In the genomic region with DNA sequence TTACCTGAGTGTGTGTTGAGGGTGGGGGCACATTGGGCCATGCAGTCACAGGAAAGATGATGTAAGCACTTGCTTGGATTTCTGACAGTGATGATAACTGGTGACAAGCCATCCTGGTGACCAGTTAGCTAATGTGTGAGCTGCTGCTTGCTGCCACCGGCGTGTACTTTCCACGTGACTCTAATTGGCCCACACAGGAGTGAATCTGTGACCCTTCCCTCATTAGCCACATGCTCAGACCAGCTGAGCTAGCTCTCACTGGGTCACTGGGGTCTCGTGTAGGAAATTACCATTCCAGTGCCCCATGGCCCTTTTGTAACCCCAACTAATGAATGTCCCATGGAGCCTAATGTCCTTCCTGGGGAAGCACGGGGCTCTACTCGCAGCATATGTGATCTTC, we compare ENCODE assay signal across 25 mouse cellular contexts. TPM values are rescaled to one million over a fixed set of nuclear protein-coding genes. Genes with fewer than 3 reads are reported as not detected.
DNase-seq lines count a peak whose midpoint lies in the region; ATAC-seq and TF ChIP-seq lines count a peak whose summit lies in the region.
"Had no signal": no experiment of that assay in that cellular context is flagged by ENCODE, and none has a peak within 500 bp of the region (broad histone marks: within the 10 kb centered on the region; RNA-seq: fewer than 3 reads in every experiment).

No protein-coding gene starts in this region.

- ATAC-seq in hindbrain, embryonic 13.5 days (ENCODE audit: low FRiP score): 0 out of 2 replicates have a peak, but pooled peaks have one; percentile 11
- ATAC-seq in midbrain, embryonic 16.5 days: peak; percentile 29; the same call in 1 of the 2 replicates
- ATAC-seq in kidney, embryonic 16.5 days (ENCODE audit: low FRiP score, low TSS enrichment): no peak
- ATAC-seq in stomach, postnatal 0 days (ENCODE audit: low FRiP score, low TSS enrichment): no peak
- ATAC-seq: CD4-positive, CD25-positive, alpha-beta regulatory T cell, adult 4 months; intestine, postnatal 0 days; lung, postnatal 0 days had no signal

- no peaks in the 10 kb centered on the region for H3K9me3 ChIP-seq in hindbrain, embryonic 13.5 days
- no peaks in the 10 kb centered on the region for H3K9me3 ChIP-seq in midbrain, embryonic 16.5 days (replicated peaks; ENCODE audit: control insufficient read depth, low read length, poor library complexity, severe bottlenecking)
- H3K9me3 ChIP-seq in kidney, embryonic 16.5 days (ENCODE audit: low read length): no peaks in the 10 kb centered on the region
- no peaks in the 10 kb centered on the region for H3K9me3 ChIP-seq in stomach, postnatal 0 days (ENCODE audit: control insufficient read depth, low read length)
- H3K9me3 ChIP-seq: embryonic facial prominence, embryonic 15.5 days; forebrain, embryonic 10.5 days; G1E; heart, embryonic 12.5 days; limb, embryonic 13.5 days had no signal

- peaks cover 18% of the 10 kb centered on the region for H3K36me3 ChIP-seq in hindbrain, embryonic 13.5 days
- H3K36me3 ChIP-seq in midbrain, embryonic 16.5 days (ENCODE audit: control insufficient read depth, insufficient read depth, low read length): peaks cover 5% of the 10 kb centered on the region
- 0 out of 2 replicates have a peak, but pooled peaks cover 4% of the 10 kb centered on the region for H3K36me3 ChIP-seq in kidney, embryonic 16.5 days (ENCODE audit: insufficient read depth, low read length)
- H3K36me3 ChIP-seq in stomach, postnatal 0 days (ENCODE audit: control insufficient read depth, insufficient read depth, low read length): no peaks in the 10 kb centered on the region

- 40% methylated on average over 6 of the region's 6 CpGs for WGBS in hindbrain, embryonic 13.5 days
- 41% methylated on average over 6 of the region's 6 CpGs for WGBS in midbrain, embryonic 16.5 days
- 51% methylated on average over 6 of the region's 6 CpGs for WGBS in kidney, embryonic 16.5 days
- 66% methylated on average over 6 of the region's 6 CpGs for WGBS in stomach, postnatal 0 days

- H3K4me3 ChIP-seq in hindbrain, embryonic 13.5 days: no peak overlapping the region
- no peak overlapping the region for H3K4me3 ChIP-seq in midbrain, embryonic 16.5 days (ENCODE audit: low read depth, low read length)
- H3K4me3 ChIP-seq in kidney, embryonic 16.5 days (ENCODE audit: low read length): no peak overlapping the region
- H3K4me3 ChIP-seq in stomach, postnatal 0 days (ENCODE audit: low read depth, low read length): no peak overlapping the region
- H3K4me3 ChIP-seq: embryonic facial prominence, embryonic 15.5 days; forebrain, embryonic 10.5 days; heart, embryonic 12.5 days; limb, embryonic 13.5 days; myocyte had no signal

- no peak for TF ChIP-seq POLR2A in brain, embryonic 14.5 days (IDR thresholded peaks at IDR 0.05; ENCODE audit: borderline replicate concordance, extremely low read depth, insufficient read depth, insufficient read length, poor library complexity, severe bottlenecking)

- H3K27me3 ChIP-seq in hindbrain, embryonic 13.5 days: no peaks in the 10 kb centered on the region
- H3K27me3 ChIP-seq in midbrain, embryonic 16.5 days (ENCODE audit: control insufficient read depth, insufficient read depth, low read depth, low read length): no peaks in the 10 kb centered on the region
- H3K27me3 ChIP-seq in kidney, embryonic 16.5 days (ENCODE audit: insufficient read depth, low read length): no peaks in the 10 kb centered on the region
- H3K27me3 ChIP-seq in stomach, postnatal 0 days (ENCODE audit: control insufficient read depth, insufficient read depth, low read length): no peaks in the 10 kb centered on the region
- H3K27me3 ChIP-seq: embryonic facial prominence, embryonic 15.5 days; heart, embryonic 12.5 days; limb, embryonic 13.5 days had no signal

- TF ChIP-seq CTCF in brain, embryonic 14.5 days (IDR thresholded peaks at IDR 0.05; ENCODE audit: borderline replicate concordance, extremely low read depth, insufficient read depth, insufficient read length): no peak
- no peak for TF ChIP-seq CTCF in stomach, postnatal 0 days (IDR thresholded peaks at IDR 0.05; ENCODE audit: low read depth)

- peak; percentile 17 for DNase-seq in embryo, embryonic 10 days (ENCODE audit: low spot score)
- DNase-seq in embryo, embryonic 9.5 days (ENCODE audit: extremely low spot score): no peak
- peak; percentile 62 for DNase-seq in brain, embryonic 14.5 days (ENCODE audit: low read depth)
- no peak for DNase-seq in adrenal gland, postnatal 25 days
- no peak for DNase-seq in stomach, postnatal 0 days (ENCODE audit: low spot score)
- DNase-seq: cerebellum, postnatal 10 days; heart, postnatal 36 days; kidney, postnatal 14 days; right cerebral cortex, postnatal 25 days; thymus, postnatal 36 days had no signal

- TF ChIP-seq EP300 in stomach, postnatal 0 days (optimal IDR thresholded peaks at IDR 0.05): no peak

- H3K9ac ChIP-seq in hindbrain, embryonic 13.5 days: no peak overlapping the region
- no peak overlapping the region for H3K9ac ChIP-seq in midbrain, embryonic 16.5 days (ENCODE audit: low read depth, low read length)
- no peak overlapping the region for H3K9ac ChIP-seq in kidney, embryonic 16.5 days (replicated peaks; ENCODE audit: low read length)
- no peak overlapping the region for H3K9ac ChIP-seq in stomach, postnatal 0 days (ENCODE audit: low read length)
- H3K9ac ChIP-seq: embryonic facial prominence, embryonic 15.5 days; heart, embryonic 12.5 days; limb, embryonic 13.5 days; liver, embryonic 14.5 days had no signal

- H3K27ac ChIP-seq in hindbrain, embryonic 13.5 days: peak overlapping the region; percentile 4; the same call in 1 of the 2 replicates
- H3K27ac ChIP-seq in midbrain, embryonic 16.5 days (ENCODE audit: low read length): no peak overlapping the region
- H3K27ac ChIP-seq in kidney, embryonic 16.5 days (ENCODE audit: low read length): no peak overlapping the region
- H3K27ac ChIP-seq in stomach, postnatal 0 days (replicated peaks): no peak overlapping the region
- H3K27ac ChIP-seq: embryonic facial prominence, embryonic 15.5 days; limb, embryonic 13.5 days; liver, embryonic 14.5 days had no signal

- H3K4me1 ChIP-seq in hindbrain, embryonic 13.5 days (replicated peaks): peaks cover 27% of the 10 kb centered on the region
- H3K4me1 ChIP-seq in midbrain, embryonic 16.5 days (ENCODE audit: control insufficient read depth, insufficient read depth, low read length): peaks cover 10% of the 10 kb centered on the region
- peaks cover 5% of the 10 kb centered on the region; the same call in 1 of the 2 replicates for H3K4me1 ChIP-seq in kidney, embryonic 16.5 days (ENCODE audit: insufficient read depth, low read length)
- no peaks in the 10 kb centered on the region for H3K4me1 ChIP-seq in stomach, postnatal 0 days (replicated peaks; ENCODE audit: control insufficient read depth, insufficient read depth)

- no peak overlapping the region for H3K4me2 ChIP-seq in hindbrain, embryonic 13.5 days
- H3K4me2 ChIP-seq in midbrain, embryonic 16.5 days (ENCODE audit: low read length): no peak overlapping the region
- H3K4me2 ChIP-seq in kidney, embryonic 16.5 days (replicated peaks; ENCODE audit: low read depth, low read length): no peak overlapping the region
- H3K4me2 ChIP-seq in stomach, postnatal 0 days (replicated peaks; ENCODE audit: low read depth): no peak overlapping the region
- H3K4me2 ChIP-seq: embryonic facial prominence, embryonic 15.5 days; heart, embryonic 12.5 days had no signal

RNA-seq across cellular contexts. Expression of gene Lsm11, which starts 19.3 kb away (rescaled TPM):
- polyA plus RNA-seq in brain, embryonic 14.5 days (2012; rRNA removed): 19.1 and 29.7 TPM in 2 replicates
- polyA plus RNA-seq in hindbrain, embryonic 13.5 days (2015; fragmentation: Nextera tagmentation; extraction: Ambion mirVana): 15.1 and 15.8 TPM in 2 replicates
- polyA plus RNA-seq in midbrain, embryonic 16.5 days (2015; fragmentation: Nextera tagmentation; extraction: Ambion mirVana): 25.1 and 26.3 TPM in 2 replicates
- 3.9 and 4.3 TPM in 2 replicates for polyA plus RNA-seq in kidney, embryonic 16.5 days (2015; fragmentation: Nextera tagmentation; extraction: Ambion mirVana)
- total RNA-seq in adrenal gland, postnatal 25 days (2021): 10.4 and 12.8 TPM in 2 replicates
- polyA plus RNA-seq in stomach, postnatal 0 days (2015; fragmentation: Nextera tagmentation; extraction: Ambion mirVana): 3.5 and 3.6 TPM in 2 replicates

RNA-seq across cellular contexts. Expression of gene Thg1l, which starts 29.9 kb away (rescaled TPM):
- polyA plus RNA-seq in brain, embryonic 14.5 days (2012; rRNA removed): 12.0 and 12.2 TPM in 2 replicates
- 10.4 and 12.0 TPM in 2 replicates for polyA plus RNA-seq in hindbrain, embryonic 13.5 days (2015; fragmentation: Nextera tagmentation; extraction: Ambion mirVana)
- 9.3 and 10.0 TPM in 2 replicates for polyA plus RNA-seq in midbrain, embryonic 16.5 days (2015; fragmentation: Nextera tagmentation; extraction: Ambion mirVana)
- 14.2 and 16.2 TPM in 2 replicates for polyA plus RNA-seq in kidney, embryonic 16.5 days (2015; fragmentation: Nextera tagmentation; extraction: Ambion mirVana)
- 20.3 and 21.0 TPM in 2 replicates for total RNA-seq in adrenal gland, postnatal 25 days (2021)
- 6.9 and 7.4 TPM in 2 replicates for polyA plus RNA-seq in stomach, postnatal 0 days (2015; fragmentation: Nextera tagmentation; extraction: Ambion mirVana)

RNA-seq across cellular contexts. Expression of gene Sox30, which starts 54.7 kb away (rescaled TPM):
- 0.29 and 0.30 TPM in 2 replicates for polyA plus RNA-seq in brain, embryonic 14.5 days (2012; rRNA removed)
- 0.10 and 0.17 TPM in 2 replicates for polyA plus RNA-seq in hindbrain, embryonic 13.5 days (2015; fragmentation: Nextera tagmentation; extraction: Ambion mirVana)
- polyA plus RNA-seq in midbrain, embryonic 16.5 days (2015; fragmentation: Nextera tagmentation; extraction: Ambion mirVana): 0.06 and 0.08 TPM in 2 replicates
- 0.13 and 0.16 TPM in 2 replicates for polyA plus RNA-seq in kidney, embryonic 16.5 days (2015; fragmentation: Nextera tagmentation; extraction: Ambion mirVana)
- 0.36 and 0.62 TPM in 2 replicates for total RNA-seq in adrenal gland, postnatal 25 days (2021)
- 0.15 and 0.17 TPM in 2 replicates for polyA plus RNA-seq in stomach, postnatal 0 days (2015; fragmentation: Nextera tagmentation; extraction: Ambion mirVana)
- total RNA-seq: granulocyte monocyte progenitor cell, adult 5-6 weeks; megakaryocyte progenitor cell, adult 5-6 weeks had no signal
- polyA plus RNA-seq: CD4-positive, CD25-positive, alpha-beta regulatory T cell, adult 4 months; forebrain, embryonic 10.5 days; G1E; myocyte had no signal

Comparison
In these comparisons a context has a peak if more than half of its experiments do, and no peak if none do; other contexts are left out.
1. DNase-seq: peak in embryo, embryonic 10 days (single experiment) and brain, embryonic 14.5 days (single experiment); none in embryo, embryonic 9.5 days (single experiment), adrenal gland, postnatal 25 days (single experiment) and stomach, postnatal 0 days (single experiment).
2. ATAC-seq: peak in hindbrain, embryonic 13.5 days (single experiment) and midbrain, embryonic 16.5 days (single experiment); none in kidney, embryonic 16.5 days (single experiment) and stomach, postnatal 0 days (single experiment).